Mouse (Mus musculus) ovary, postnatal 14 days (tissue): ENCODE measurements around the gene Mtmr4.

ENCODE experiments used
- DNase-seq: peaks from one replicate; pipeline ENCODE4 v3.0.0; 2022; ENCODE audit warnings: low spot score

The Mtmr4 gene

DNA sequence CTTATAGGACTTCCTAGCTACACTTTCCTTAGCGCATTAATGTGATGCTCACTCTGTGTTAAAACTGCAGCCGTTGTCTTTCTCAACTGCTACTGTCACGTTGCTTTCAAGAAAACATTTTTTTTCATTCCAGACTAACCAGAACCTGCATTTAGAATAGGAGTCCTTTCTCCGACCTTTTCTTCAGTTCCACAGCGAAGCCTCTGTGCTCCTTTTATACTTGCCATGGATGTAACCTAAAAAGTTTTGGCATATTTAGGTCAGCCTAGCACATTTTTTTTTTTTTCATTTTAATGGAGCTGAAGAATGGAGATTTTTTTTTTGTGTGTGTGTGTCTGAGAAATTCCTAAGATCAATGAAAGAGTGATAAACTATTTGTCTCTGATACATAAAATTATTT lies 23.6 kb downstream of the Mtmr4 start:
- no peak for DNase-seq

DNA sequence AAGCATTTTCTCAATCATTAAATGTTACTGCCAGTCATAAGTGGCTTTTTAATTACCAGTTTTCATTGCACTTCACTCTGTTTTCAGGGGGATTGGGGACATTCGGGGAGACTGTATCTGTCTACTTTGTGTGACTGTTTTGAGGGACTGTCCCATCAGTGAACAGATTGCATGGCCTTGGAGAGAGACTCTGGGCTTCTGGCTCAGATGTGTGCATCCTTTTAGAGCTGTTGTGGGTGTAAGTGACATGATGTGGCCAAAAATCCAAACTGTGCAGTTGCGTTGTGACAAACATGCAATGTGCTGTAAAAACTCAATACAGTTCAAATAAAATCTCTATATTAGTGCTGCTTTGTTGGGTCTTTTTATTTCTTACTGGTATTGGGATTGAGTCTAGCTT lies 24.0 kb downstream of the Mtmr4 start:
- no peak for DNase-seq

DNA sequence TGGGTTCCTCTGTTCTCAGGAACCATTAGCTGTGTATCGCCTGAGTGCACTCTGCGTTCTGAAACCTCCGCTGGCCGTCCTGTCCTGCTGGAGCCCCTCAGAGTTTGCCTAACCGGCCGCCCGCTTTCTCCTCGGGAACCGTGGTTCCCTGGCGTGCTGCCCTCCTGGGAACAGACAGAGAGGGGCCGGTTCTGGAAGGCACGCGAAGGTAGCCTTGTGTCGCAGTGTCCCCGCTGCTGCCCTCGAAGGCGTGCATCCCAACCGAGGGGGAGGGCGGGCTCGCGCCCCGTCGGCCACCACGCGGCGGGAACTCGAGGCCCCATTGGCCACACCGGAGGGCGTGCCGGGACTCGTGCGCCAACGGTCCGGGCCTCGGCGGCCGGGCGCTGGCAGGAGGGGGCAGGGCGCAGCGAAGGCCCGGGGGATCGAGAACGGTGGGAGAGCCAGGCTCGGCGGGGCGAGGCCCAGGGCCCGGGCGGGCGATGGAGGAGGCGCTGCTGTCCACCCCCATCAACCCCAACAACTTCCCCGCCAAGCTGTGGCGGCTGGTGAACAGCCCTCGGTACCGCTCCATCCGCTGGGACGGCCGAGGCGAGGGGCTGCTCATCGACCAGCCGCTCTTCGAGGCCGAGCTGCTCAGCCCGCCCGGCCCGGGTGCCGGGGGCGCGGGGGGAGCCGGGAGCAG lies 25.0 kb downstream of the Mtmr4 start, which contains the start of gene Hsf5:
Gene Hsf5, plus strand, starts transcription at position 375 of the 685 bp plus-strand sequence.
- DNase-seq = no peak

DNA sequence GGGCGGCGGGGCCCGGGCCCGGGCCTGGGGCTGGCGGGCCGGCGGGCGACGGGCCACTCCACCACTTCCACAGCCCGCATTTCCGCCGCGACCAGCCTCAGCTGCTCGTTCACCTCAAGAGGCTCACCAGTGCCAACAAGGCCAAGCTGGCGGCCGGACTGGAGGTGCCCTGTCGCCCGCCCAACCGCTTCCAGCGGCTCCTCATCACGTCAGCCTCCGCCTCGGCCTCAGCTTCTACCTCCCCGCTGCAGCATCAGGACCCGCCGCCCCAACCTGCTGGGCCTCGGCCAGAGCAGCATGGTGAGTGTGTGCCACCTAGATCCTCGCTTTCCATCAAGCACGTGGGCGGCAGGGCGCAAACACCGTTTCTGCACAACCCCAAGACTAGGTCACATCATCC lies 25.6 kb downstream of the Mtmr4 start:
- DNase-seq = no peak

DNA sequence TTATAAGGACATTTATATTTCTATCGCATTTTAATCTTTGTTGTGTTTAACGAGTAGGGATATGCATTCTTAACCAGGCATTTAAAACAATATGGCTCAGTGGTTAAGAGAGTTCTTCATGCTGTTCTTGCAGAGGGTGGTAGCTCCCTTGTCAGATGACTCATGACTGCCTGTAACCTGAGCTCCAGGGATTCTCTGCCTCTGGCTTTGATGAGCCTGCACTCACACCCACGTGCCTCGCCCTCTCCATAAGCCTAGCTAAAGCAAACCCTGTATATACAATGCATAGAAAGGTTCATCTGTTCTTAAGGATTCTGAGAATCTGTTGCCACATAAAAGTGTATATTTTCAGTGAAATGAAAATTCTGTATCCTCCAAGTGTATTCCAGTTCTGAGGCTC lies 31.2 kb downstream of the Mtmr4 start:
- no peak for DNase-seq

DNA sequence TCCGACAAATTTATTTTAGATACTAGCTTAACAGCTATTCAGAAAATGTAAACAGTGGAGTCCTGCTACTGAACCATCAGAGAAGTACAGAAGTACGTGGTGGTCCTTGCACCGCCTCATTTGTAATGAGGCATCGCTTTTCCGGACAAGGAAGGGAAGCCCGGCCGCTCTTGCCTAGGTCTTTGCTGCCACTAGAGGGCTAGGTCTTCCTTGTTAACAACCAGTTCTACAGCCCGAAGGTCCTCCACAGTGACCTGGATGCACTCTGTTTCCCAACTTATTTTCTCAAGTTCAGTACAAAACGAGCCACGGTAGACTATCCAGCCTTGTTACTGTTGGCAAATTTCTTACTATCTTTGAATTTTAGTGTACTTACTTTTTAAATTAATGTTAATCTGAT lies 37.9 kb downstream of the Mtmr4 start:
- peak; percentile 27 for DNase-seq

DNA sequence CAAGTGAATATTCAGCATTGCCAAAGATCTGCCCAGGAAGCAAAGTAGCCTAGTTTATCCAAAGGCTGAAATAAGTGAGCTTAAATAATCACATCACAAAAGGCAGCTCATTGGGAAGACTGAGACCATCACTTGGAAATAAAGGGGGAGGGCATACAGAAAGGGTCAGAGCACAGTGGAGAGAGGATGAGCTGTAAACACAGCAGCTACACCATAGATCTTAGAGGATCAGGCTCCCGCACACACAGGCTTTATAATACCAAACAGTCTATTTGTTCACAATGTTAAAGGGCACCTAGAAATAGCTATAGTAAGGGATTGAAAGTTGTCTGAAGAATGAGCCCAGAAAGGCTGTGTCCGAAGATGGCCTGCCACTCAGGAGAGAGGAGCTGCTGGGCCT lies 46.8 kb downstream of the Mtmr4 start:
- DNase-seq = no peak

DNA sequence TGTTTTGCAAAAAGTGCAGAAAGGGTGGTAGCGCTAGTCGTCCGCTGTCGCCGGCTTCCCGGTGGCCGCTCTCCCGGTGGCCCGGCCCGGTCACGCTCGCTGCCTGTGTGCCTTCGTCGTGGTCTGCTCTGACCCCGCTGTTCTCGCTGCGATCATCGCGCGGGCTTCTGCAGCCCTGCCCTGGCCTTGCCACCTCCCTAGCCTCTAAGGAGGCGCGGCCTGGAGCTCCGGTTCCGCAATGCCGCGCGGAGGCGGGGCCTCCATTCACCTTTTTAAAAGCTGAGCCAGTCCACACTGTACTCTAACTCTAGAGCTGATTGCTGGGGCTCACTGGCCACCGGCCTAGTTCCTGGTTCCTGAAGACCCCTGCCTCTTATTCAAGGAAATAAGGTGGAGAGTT lies 47.2 kb downstream of the Mtmr4 start:
- DNase-seq = peak; percentile 59

DNA sequence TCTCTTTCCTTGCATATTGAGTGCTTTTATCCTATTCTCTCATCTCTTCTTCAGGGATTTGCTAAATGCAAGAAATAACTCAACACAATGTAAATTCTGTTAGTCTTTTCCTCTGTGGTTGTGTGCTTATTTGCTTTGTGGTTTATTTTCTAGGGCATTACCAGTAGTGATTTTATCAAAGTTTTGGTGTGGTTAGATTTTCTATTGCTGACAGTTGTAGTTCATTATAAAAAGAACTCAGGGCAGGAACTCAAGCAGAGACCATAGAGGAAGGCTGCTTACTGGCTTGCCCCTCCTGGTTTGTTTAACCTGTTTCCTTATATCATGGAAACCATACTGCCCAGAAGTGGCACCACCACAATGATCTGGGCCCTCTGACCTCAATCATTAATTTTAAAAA lies 50.9 kb downstream of the Mtmr4 start:
- DNase-seq = no peak

DNA sequence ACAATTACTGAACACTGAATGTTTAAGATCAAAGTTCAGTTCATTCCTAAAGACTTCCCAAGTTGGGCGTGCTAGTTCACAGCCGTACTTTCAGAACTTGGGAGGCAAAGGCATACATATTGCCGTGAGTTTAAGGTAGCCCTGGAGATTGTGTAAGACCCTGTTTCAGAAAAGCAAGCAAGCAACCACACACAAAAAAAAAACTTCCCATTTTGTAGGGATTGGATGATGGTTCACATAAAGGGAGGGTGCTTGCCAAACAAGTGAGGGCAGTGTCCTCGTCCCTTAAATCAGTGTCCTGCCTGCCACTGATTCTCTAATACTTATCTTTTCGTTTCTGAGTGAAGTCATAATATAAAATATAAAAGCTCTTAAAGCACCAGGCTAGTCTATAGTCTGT lies 62.7 kb downstream of the Mtmr4 start:
- DNase-seq = no peak

DNA sequence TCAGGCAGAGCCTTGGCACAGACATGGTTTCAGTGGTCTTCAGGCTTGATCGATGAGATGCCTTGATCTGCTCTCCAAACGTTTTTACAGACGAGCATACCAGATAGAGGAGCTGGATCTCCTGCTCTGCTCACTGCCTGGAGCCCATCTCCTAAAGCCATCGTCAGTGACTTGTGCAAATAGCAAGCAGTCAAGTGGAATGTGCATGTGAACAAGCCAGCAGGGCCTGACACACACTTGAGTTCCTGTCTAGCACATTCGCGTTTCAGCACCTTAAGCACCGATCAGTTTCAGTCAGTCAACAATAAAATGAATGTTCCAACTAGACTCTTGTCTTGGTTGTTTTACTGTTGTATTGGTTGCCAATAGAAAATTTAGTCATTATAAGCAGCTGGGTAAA lies 67.3 kb downstream of the Mtmr4 start:
- no peak for DNase-seq

DNA sequence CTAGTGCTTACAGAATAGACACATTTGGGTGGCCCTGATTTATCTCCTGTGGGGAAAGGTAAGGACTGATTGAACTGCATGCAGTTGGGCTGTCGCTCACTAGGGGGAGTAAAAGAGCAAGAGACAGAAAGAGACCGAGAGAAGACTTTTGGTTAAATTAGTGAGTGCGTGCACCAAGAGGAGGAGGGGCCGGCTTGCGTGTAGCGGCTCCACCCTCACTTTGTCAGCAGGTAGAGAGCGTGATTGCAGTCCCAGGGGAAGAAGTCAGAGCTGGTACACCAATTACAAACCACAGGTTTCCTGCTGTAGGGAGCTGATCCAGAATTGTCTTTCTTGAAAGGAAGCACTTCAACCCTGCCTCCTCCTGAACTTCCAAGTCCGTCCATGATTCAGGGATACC lies 70.4 kb downstream of the Mtmr4 start, which contains the start of gene Rnf43:
Gene Rnf43, plus strand, starts transcription at position 316 of the 400 bp plus-strand sequence.
- DNase-seq = peak; percentile 82

DNA sequence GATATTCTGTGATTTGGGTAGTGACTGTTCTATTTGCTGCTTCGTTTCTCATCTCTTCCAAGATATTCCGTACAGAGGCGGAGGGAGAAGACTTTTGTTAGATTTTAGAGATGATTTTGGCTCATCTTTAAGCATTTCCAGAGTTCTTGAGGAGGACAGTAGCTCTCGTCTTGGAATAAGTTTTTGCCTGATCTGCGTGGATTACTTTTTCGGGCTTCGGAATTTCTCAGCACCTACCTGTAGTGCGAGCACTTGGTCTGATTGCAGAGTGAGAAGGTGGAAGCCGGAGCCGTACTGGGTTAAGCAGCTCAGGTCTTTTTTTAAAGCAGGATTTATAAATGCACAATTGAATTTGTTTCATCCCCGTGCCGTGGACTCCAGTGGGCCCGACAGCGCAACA lies 70.9 kb downstream of the Mtmr4 start:
- DNase-seq = no peak

DNA sequence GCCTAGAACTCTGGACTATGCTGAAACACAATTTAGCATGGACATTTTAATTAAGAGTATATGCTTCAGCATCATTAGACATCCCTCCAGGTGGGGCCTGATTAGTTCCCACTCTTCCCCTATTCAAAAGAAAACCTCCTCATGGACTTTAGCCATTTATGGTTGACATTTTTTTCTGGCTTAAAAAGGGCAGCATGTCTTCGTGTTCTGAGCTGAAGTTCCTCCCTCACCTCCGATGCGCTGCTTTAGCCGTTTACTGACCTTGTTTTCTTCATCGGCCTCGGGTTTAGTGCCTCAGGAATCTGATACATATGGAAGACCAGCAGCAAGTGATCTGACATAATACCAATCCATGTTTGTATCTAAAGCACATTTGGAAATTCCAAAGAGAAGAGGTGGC lies 72.0 kb downstream of the Mtmr4 start:
- no peak for DNase-seq

DNA sequence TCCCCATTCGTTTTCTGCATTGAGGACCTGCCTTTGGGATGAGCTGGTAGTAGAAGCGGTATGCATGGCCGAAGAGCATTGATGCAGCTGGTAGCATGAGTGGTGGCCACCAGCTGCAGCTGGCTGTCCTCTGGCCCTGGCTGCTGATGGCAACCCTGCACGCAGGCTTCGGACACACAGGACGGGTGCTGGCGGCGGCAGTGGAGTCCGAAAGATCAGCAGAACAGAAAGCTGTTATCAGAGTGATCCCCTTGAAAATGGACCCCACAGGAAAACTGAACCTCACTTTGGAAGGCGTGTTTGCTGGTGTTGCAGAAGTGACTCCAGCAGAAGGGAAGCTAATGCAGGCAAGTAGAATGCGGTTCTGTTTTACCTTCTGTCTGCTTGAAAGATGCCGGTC lies 72.6 kb downstream of the Mtmr4 start:
- DNase-seq = no peak

DNA sequence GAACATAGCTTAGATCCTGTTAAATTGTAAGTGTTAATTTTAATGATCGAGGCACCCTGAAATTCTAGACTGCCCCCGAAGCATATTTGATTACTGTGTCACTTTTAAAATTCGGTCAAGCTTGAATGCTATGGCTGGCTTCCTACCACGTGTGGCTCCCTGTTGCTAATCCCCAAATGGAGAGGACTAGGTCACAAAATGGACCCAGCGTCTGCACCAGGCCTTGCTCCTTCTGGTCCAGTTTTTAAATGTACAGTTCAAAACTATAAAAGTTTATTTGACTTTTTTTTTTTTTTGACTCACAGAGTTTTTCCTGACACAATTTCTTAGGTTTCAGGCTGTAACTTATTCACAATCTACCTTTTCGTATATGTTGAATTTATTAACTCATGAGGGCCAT lies 73.3 kb downstream of the Mtmr4 start:
- DNase-seq = no peak

DNA sequence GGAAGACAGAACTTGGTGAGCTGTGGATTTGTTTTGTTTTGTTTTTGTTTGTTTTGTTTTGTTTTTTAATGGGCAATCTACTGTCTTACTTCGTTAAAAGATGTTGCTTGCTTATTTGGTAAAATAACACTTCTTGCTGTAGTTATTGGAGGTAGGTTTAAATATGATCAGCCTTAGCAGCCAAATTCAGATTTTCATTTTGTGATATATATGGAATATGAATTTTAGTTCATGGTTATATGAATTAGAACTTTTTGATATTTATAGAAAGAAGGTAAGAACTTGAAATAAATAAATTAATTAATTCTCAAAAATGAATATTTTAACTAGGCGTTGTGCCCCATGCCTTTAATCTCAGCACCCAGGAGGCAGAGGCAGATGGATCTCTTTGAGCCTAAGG lies 73.7 kb downstream of the Mtmr4 start:
- DNase-seq = no peak
